Mouse (Mus musculus) left cerebral cortex, adult 8-10 months (tissue): ENCODE measurements around the gene Pitpnm3. TPM values are rescaled to one million over a fixed set of nuclear protein-coding genes. Genes with fewer than 3 reads are reported as not detected.

ENCODE experiments used
- DNase-seq, 2 experiments: peaks; one replicate each; pipeline ENCODE4 v3.0.0; 2022; ENCODE audit warnings: low spot score in 2 of 2
- total RNA-seq, 4 experiments: library from RNA; stranded (reverse); gene quantifications; 2 replicates each; pipeline ENCODE4 v1.2.4; 2022

Pitpnm3 gene
- total RNA-seq, 4 experiments from 2014 or later: 67.0 to 79.6 (median 74.5) TPM

DNA sequence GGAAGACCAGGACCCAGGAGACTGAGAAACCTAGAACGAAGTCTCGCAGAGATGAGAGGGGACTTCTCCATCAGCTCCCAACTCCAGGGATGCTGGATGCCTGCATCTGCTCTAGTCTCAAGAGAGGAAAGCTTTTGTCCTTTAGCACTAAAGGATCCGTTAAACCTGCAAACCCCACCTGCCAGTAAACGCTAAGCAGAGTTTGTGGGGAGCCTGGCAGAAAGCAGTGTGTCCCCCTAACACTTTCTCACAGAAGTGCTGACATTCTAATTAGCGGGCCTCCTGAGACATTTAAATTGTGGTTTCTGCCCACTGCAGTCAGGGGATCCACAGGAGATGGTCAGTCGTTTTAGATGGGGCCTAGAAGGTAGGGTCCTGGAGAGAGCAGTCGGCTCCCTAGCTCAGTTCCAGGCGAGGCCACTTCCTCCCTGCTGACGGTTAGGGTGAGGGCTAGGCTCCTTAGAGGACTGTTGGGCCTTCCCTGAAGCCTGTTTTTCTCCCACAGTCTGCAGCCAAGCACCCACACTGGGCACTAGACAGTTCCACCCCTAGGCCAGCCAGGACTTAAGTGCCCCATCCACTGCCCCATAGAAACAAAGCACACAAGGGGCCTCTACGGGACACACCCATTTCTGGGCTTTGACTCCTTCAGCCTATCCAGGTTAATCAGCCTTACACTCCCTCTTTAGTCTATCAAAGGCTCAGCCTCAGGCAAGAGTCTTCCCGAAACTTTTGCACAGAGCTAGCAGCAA, 829 bp upstream of the Pitpnm3 start:
- no peak for DNase-seq

GRCm38 (mm10) chr11:72134536-72135382, 819 bp downstream of the Pitpnm3 start:
- no peak for DNase-seq

GRCm38 (mm10) chr11:72133075-72133474, 2.5 kb downstream of the Pitpnm3 start:
- DNase-seq: no peak

DNA sequence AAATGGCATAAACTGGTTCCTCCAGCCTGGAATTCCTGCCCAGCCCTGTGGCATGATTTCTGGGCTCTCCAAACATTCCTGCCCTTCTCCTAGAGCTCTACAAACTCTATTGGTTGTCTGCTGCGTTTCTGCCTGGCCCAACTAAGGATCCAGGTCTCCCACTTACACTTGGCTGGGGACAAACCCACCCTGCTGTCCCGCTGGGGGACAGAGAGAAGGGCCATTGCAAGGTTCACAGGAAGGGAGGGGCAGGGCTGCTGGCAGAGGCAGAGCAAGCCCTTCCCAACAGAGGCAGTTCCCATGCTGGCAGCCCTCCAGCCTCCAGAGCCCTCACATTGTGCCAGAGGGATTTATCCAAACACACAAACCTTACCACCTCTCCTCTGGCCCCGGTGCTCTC, 3.3 kb downstream of the Pitpnm3 start:
- DNase-seq: no peak

DNA sequence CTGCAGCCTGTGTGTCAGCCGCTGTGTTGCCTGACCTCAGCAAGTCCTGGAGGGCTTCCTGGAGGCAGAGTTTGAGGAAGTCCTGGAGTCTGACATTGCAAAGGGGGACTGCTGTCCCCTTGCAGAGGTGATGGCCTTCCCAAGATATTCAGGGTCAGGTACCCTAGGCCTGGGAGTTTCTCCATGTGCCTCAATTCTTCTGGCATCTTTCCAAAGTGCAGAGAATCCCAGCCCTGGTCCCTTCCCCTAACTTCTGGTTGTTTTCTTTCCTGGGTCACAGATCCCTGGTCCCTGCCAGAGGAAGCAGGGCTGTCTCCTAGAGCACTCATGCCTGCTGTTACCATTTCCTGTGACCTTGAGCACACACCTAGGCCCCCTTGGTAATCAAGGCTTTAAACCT, 3.9 kb downstream of the Pitpnm3 start:
- DNase-seq: no peak

- DNase-seq: no peak
These were observed 4.7 kb downstream of the Pitpnm3 start for GRCm38 (mm10) chr11:72130905-72131304.

DNA sequence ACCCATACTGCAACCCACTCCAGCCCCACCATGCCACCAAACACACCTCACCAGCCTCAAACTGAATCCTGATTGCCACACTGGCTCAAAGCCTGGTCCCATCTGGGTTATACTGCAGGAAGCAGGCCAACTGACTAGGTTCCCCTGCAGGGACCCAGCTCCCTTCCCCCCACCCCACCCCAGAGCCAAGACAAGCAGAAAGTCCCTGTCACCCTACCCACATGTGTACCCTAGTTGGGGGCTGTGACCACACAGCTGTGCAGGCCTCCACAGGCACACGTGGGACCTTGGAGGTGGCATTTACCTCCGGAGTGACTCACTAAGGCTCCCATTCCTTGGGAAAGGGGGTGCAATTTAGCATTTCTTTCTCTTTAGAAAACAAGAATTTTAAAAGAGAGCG, 5.1 kb downstream of the Pitpnm3 start:
- DNase-seq: peak in 1 of 2 experiments; percentile 55

DNA sequence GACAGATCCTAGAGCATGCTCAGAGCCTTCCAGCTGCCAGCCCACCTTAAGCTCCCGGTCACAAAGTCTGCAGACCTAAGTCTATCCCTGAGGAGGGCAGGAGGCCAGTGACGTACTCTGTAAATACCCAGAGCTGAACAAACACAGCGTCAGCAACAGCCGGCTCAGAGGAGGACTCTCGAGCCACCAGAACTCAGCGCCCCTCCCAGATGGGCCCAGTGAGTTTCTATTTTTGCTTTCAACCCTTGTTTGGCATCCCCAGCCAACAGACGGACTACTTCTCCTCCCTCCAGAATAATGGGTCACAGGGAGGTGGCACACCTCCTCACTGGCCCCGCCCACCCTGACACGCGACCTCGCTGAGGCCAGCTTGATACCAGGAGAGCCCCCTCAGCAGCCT, 5.6 kb downstream of the Pitpnm3 start:
- peak in 1 of 2 experiments; percentile 56 for DNase-seq

- DNase-seq: no peak
These were observed 6.3 kb downstream of the Pitpnm3 start for GRCm38 (mm10) chr11:72129032-72129894.

DNA sequence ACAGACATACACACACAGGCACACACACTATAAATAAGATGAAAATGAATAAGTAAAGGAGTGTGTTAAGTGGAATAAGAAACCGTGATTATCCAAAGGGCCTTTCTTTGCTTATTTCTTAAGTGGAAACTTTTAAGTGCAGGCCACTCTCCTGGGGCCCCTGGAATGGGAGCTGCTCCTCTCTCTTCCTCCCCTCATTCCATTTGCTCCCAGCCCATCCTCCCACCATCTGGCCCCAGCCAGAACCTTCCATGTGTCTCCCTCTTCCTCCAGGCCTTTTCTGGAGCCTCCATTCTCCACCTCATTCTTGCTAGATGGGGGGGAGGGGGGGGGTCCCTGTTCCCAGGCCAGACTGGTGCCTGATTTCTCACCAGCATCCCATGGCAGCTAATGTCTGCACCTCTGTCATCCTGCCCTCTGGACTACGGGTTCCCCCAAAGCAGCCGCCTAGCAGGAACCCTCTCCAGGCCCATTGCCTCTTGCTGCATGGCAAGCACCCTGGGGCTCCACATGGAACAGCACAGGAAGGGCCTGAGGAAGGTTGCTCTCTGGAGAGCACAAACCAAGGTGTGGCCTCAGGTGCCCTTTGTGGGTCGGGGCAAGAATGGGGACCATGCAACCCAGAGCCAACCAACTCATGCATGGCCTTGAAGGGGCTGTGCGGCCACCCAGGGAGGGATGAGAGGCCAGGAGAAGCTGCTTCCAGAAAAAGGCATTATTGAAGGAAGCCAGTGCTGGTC, 8.0 kb downstream of the Pitpnm3 start:
- DNase-seq: no peak

- DNase-seq: no peak
These were observed 9.8 kb downstream of the Pitpnm3 start for GRCm38 (mm10) chr11:72125781-72126180.

DNA sequence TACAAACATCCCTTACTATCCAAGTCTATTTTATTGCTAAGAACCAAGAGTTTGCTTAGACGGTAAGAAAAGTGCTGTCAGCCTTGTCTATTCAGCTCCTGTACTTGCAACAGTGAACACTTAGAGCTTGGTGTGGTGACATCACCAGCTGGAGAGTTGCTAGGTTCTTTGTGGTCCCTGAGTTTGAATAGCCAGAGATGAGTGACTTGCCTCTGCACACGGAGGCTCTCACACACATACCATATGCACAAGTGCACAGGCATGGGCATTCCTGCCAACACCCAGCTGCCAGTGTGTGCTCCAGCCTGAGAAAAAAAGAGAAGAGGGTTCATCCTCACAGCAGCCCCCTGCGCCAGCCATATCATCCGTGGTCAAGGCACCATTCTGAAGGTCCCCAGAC, 12.0 kb downstream of the Pitpnm3 start:
- no peak for DNase-seq

DNA sequence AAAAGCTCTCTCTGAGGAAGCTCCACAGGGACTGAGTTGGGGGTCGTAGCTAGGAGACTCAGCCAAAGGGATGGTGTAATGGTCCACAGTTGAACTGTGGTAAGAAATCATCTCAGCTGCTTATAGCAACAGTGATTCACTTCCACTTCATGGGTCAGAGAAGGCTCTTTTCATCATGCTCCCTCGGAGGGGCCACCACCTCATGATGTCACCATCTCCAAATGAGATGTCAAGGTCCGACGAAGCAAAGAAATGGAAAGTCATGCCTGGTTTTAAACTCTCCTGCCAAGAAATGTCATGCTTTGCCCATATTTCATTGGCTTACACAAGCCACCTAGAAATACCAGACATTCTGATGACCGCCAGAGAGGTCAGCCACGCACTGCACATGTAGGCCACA, 15.2 kb downstream of the Pitpnm3 start:
- DNase-seq: no peak

- DNase-seq: no peak
These were observed 16.9 kb downstream of the Pitpnm3 start for GRCm38 (mm10) chr11:72118630-72119029.

DNA sequence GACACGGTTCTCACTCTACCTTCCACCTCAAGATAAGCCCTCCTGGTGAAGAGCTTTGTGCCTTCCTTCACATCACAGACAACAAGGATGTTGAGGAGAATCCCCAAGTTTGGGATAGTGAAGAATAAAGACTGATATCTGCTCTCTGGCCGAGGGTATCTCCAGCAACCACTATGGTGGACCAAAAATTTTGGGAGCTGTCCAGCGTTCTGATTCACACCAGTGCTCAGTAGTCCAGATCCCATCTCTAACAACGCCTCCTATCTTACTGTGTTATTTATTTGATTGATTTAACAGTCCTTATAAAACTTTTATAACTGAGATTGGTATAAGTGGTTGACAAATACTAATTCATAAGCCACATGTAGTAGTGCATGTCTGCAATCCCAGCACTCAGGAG, 22.3 kb downstream of the Pitpnm3 start:
- no peak for DNase-seq

GRCm38 (mm10) chr11:72110726-72111125, 24.9 kb downstream of the Pitpnm3 start:
- DNase-seq: peak in 1 of 2 experiments; percentile 69

- DNase-seq: no peak
These were observed 31.4 kb downstream of the Pitpnm3 start for GRCm38 (mm10) chr11:72104223-72104622.

- DNase-seq: no peak
These were observed 32.0 kb downstream of the Pitpnm3 start for GRCm38 (mm10) chr11:72103530-72103929.

- no peak for DNase-seq
These were observed 34.6 kb downstream of the Pitpnm3 start for GRCm38 (mm10) chr11:72100996-72101395.

DNA sequence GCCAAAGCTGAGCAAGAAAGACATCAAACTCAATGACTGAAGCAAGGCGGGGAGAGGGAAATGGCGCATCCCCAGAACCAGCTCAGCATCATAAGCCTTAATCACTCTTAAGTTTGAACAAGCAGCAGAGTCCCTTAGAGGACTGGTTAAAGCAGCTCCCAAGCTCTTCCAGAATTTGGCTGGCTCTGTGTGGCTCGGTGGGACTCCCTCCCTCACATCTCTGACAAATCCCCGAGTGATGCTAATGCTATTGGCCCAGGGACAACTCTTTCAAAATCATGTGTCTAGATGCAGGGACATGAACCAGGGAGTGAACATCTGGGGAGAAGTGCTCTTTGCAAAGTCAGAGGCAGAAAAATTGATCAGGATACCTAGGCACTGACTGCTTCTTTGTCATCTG, 36.4 kb downstream of the Pitpnm3 start:
- DNase-seq: no peak

- no peak for DNase-seq
These were observed 37.6 kb downstream of the Pitpnm3 start for GRCm38 (mm10) chr11:72098027-72098426.
